Mouse (Mus musculus) midbrain, embryonic 11.5 days (tissue): ENCODE results near the gene Gp1ba. TPM values are rescaled to one million over a fixed set of nuclear protein-coding genes. Genes with fewer than 3 reads are reported as not detected.

ENCODE experiments used
- ATAC-seq: fragments of 200-750 bp; cut with Nextera tagmentation; 2 replicates; pipeline ENCODE4 v1.8.0; 2017; ENCODE audit warnings: moderate TSS enrichment, moderate library complexity; ENCODE audit not compliant: low FRiP score
- DNase-seq: peaks from one replicate; pipeline ENCODE4 v3.0.0; 2015; ENCODE audit warnings: low spot score; ENCODE audit errors: missing footprints
- H3K27ac ChIP-seq: fragments of 300-500 bp; sonication (generic); 2 replicates; pipeline ENCODE4 v1.5.1; 2014; ENCODE audit warnings: low read depth, low read length
- H3K27me3 ChIP-seq: fragments of 300-500 bp; sonication (generic); 2 replicates; pipeline ENCODE4 v1.6.1; 2014; ENCODE audit warnings: mild to moderate bottlenecking, low read length, moderate library complexity, mixed read lengths; ENCODE audit not compliant: control insufficient read depth, insufficient read depth
- H3K36me3 ChIP-seq: fragments of 300-500 bp; sonication (generic); 2 replicates; pipeline ENCODE4 v1.6.1; 2014; ENCODE audit warnings: mild to moderate bottlenecking, low read length, moderate library complexity, mixed read lengths; ENCODE audit not compliant: control insufficient read depth, insufficient read depth
- H3K4me1 ChIP-seq: fragments of 300-500 bp; sonication (generic); 2 replicates; pipeline ENCODE4 v1.6.1; 2014; ENCODE audit warnings: low read length; ENCODE audit not compliant: control insufficient read depth, insufficient read depth
- H3K4me2 ChIP-seq: fragments of 300-500 bp; sonication (generic); 2 replicates; pipeline ENCODE4 v1.6.1; 2014; ENCODE audit warnings: mild to moderate bottlenecking, moderate library complexity
- H3K4me3 ChIP-seq: fragments of 300-500 bp; sonication (generic); 2 replicates; pipeline ENCODE4 v1.5.1; 2014; ENCODE audit warnings: low read depth, low read length
- H3K9ac ChIP-seq: fragments of 300-500 bp; sonication (generic); 2 replicates; pipeline ENCODE4 v1.6.1; 2014; ENCODE audit warnings: low read length
- H3K9me3 ChIP-seq: fragments of 300-500 bp; sonication (generic); 2 replicates; pipeline ENCODE4 v1.6.1; 2016; ENCODE audit warnings: low read length; ENCODE audit not compliant: control insufficient read depth
- WGBS: fragments of 180-500 bp; shearing (Covaris S2); extraction: QIAGEN DNeasy Blood & Tissue Kit; methylation state at CpG from one replicate; pipeline ENCODE4 v1.1.7; 2014; 5-methylcytosine and 5-hydroxymethylcytosine counted together
- polyA plus RNA-seq: library from polyadenylated mRNA; unstranded; fragments of >200 nt; fragmentation: Nextera tagmentation; extraction: Ambion mirVana; gene quantifications from 2 replicates; pipeline ENCODE4 v1.2.1, GENCODE M21; 2014

Gp1ba gene
- polyA plus RNA-seq, 1 experiment from 2014 or later: 0.81 TPM

DNA sequence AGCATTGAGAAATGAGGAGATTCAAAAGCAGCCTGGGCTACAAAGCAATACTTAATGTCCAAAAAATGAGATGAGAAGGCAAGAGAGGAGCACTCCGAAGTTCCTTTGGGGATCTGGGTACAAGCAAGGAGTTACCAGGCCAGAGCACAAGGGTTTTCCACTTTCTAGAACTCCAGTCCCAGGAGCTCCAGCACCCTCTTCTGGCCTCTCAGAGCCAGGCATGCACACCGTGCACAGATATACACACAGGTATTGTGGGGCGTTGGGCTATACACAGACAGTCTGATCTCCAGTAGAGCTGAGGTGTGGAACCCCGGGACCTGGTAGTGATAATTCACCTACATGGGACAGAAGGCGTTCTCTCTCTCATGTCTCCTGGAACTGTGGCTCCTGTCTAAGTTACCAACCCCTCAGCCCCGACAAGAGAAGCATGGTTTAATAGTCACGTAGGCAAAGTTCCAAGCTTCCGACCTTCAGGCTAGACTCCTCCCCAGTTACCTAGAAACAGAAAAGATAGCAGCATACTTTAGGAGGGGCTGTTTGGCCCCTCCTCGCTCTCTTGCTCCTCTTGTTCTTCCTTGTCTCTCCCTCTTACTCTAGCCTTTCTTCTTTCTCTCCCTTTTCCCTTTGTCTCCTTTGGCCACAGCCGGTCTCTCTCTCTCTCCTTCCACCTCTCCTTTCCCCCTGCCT, 15.7 kb upstream of the Gp1ba start:
- WGBS: 88% methylated on average over 10 of the region's 10 CpGs
- DNase-seq (no peak), ATAC-seq (no peak)
- no peaks in the 10 kb centered on the region for H3K36me3 ChIP-seq
- H3K4me1 ChIP-seq: no peaks in the 10 kb centered on the region
- no peaks in the 10 kb centered on the region for H3K27me3 ChIP-seq
- H3K27ac ChIP-seq: no peak overlapping the region
- H3K9ac ChIP-seq: no peak overlapping the region
- no peaks in the 10 kb centered on the region for H3K9me3 ChIP-seq
- H3K4me2 ChIP-seq: no peak overlapping the region
- H3K4me3 ChIP-seq: no peak overlapping the region

DNA sequence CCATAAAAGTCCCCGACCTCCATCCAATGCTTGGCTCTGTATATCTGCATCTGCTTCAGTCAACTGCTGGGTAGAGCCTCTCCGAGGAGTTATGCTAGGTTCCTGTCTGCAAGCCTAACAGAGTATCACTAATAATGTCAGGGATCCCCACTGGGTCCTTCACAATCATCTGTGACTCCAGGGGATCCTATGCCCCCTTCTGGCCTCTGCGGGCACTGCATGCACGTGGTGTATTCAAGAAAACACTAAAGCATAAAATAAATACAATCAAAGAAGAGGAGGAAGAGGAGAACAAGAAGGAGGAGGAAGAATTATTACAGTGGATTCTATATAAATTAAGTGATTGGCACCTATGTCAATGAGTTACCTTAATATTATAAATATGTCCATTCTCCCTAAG, 13.4 kb upstream of the Gp1ba start:
- 49% methylated on average over 4 of the region's 4 CpGs for WGBS

DNA sequence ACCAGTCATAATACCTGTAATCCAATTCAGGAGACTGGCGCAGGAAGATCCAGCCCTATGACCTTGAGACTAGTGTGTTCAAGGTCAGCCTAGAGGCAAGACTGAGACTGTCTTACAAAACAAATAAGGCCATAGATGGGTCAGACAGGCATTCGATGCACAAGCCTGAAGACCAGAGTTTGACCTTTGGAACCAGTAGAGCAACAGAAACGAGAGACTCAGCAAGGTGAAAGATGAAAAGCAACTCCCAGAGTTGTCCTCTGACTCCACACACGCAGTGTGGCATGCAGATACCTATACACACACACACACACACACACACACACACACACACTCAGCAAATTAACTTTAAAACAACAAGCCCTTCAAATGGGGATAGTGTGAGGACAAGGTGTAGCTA, 12.0 kb upstream of the Gp1ba start:
- H3K36me3 ChIP-seq: no peaks in the 10 kb centered on the region
- no peak overlapping the region for H3K4me3 ChIP-seq
- WGBS: 81% methylated on average over 4 of the region's 4 CpGs
- ATAC-seq (no peak), DNase-seq (no peak)
- H3K4me1 ChIP-seq: no peaks in the 10 kb centered on the region
- no peak overlapping the region for H3K4me2 ChIP-seq
- H3K27ac ChIP-seq: no peak overlapping the region
- H3K9ac ChIP-seq: no peak overlapping the region
- no peaks in the 10 kb centered on the region for H3K9me3 ChIP-seq
- no peaks in the 10 kb centered on the region for H3K27me3 ChIP-seq

More for the DNA sequence above, 13.4 kb upstream of the Gp1ba start:
- DNase-seq (peak; percentile 94), ATAC-seq (no peak)
- no peaks in the 10 kb centered on the region for H3K4me1 ChIP-seq
- H3K9ac ChIP-seq: no peak overlapping the region
- H3K36me3 ChIP-seq: no peaks in the 10 kb centered on the region
- no peak overlapping the region for H3K4me3 ChIP-seq
- H3K9me3 ChIP-seq: no peaks in the 10 kb centered on the region
- no peaks in the 10 kb centered on the region for H3K27me3 ChIP-seq
- H3K4me2 ChIP-seq: no peak overlapping the region
- no peak overlapping the region for H3K27ac ChIP-seq

DNA sequence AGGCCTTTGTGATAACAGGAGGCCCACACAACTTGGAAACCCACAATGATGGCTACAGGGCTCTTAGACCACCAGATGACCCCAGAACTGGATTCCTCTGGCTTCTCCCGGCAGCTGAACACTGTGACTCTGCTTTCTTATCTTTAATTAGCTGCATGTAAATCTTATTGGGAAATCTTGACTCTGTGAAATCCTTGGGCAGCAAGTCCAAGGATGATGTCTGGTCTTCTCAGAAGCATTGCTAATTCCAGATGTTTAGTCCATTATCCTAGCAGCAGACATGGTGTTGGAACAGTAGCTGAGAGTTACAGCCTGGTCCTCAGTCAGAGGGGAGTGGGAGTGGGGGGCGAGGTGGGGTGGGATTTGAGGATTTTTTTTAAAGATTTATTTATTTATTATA, 10.5 kb upstream of the Gp1ba start:
- no peak overlapping the region for H3K27ac ChIP-seq
- ATAC-seq: no peak
- H3K4me2 ChIP-seq: no peak overlapping the region

DNA sequence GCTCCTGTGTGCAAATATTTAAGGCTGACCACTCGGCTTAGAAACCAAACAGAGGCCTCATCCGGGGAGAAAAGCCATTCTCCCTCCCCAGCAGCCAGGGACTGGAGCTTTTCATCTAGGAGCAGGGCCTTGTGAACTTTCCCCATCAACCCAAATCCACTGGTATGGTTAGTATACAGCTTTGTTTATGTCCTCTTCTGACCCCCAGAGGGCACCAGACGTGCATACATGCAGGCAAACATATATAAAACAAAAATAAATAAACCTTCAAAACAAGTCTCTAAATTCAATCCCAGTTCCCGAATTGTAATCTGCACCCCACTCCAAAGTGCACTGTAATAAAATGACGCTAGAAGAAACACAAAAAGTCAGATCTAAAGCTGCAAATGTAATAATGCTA, 9.4 kb upstream of the Gp1ba start:
- no peaks in the 10 kb centered on the region for H3K4me1 ChIP-seq
- no peaks in the 10 kb centered on the region for H3K36me3 ChIP-seq
- ATAC-seq (no peak), DNase-seq (no peak)
- H3K27me3 ChIP-seq: no peaks in the 10 kb centered on the region
- H3K27ac ChIP-seq: no peak overlapping the region
- no peak overlapping the region for H3K4me2 ChIP-seq
- no peak overlapping the region for H3K4me3 ChIP-seq
- WGBS: 58% methylated on average over 5 of the region's 5 CpGs
- no peak overlapping the region for H3K9ac ChIP-seq
- H3K9me3 ChIP-seq: no peaks in the 10 kb centered on the region

More for the DNA sequence above, 10.5 kb upstream of the Gp1ba start:
- Histone ChIP-seq H3K4me3 (no peak overlapping the region), H3K9ac (no peak overlapping the region), H3K4me1 (no peaks in the 10 kb centered on the region), H3K36me3 (no peaks in the 10 kb centered on the region), H3K27me3 (no peaks in the 10 kb centered on the region), H3K9me3 (no peaks in the 10 kb centered on the region)
- DNase-seq: no peak
- 84% methylated on average over 2 of the region's 2 CpGs for WGBS

DNA sequence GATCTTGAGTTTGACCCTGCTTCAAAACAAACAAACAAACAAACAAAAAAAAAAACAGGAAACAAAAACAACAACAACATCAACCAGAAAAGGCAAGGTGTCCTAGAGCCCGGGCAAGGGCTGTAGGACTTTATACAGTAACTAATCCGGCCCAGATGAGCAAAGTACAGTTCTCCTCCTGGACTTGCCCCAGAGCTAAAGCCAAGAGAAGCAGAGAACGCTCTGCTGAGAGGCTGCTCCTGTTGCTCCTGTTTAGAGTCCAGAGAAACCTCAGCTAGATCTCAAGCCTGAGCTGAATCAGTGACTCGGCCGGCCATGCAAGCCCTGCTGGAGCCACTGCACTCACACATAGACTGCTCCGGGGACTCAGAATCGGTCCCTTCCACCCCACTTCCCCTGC, 8.8 kb upstream of the Gp1ba start:
- DNase-seq: no peak
- H3K36me3 ChIP-seq: no peaks in the 10 kb centered on the region
- ATAC-seq: no peak
- no peak overlapping the region for H3K9ac ChIP-seq
- no peak overlapping the region for H3K27ac ChIP-seq
- 72% methylated on average over 7 of the region's 7 CpGs for WGBS
- H3K4me1 ChIP-seq: no peaks in the 10 kb centered on the region
- H3K9me3 ChIP-seq: no peaks in the 10 kb centered on the region
- no peak overlapping the region for H3K4me3 ChIP-seq
- H3K27me3 ChIP-seq: no peaks in the 10 kb centered on the region
- no peak overlapping the region for H3K4me2 ChIP-seq

DNA sequence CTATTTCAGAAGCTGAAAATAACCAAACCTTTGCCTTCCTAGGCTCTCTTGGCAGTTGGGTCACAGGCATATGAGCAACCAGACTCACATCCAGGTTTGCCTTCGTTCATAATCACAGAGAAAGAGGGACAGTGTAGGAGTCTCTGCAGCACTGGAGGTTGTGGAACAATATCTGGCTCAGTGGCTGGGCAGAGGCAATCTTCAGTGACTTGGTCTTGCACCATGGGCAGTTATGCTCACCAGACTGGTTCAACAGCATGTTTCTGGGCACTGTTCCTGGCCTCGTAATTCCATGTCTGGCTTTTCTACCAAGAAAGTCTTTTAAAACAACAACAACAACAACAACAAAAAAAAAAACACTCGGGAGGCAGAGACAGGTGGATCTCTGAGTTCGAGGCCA, 3.3 kb upstream of the Gp1ba start:
- H3K4me3 ChIP-seq: no peak overlapping the region
- no peaks in the 10 kb centered on the region for H3K36me3 ChIP-seq
- DNase-seq: no peak
- H3K27ac ChIP-seq: no peak overlapping the region
- H3K27me3 ChIP-seq: no peaks in the 10 kb centered on the region
- H3K4me1 ChIP-seq: no peaks in the 10 kb centered on the region
- WGBS: 86% methylated on average over 4 of the region's 4 CpGs
- no peak for ATAC-seq
- no peak overlapping the region for H3K4me2 ChIP-seq
- no peak overlapping the region for H3K9ac ChIP-seq
- no peaks in the 10 kb centered on the region for H3K9me3 ChIP-seq

DNA sequence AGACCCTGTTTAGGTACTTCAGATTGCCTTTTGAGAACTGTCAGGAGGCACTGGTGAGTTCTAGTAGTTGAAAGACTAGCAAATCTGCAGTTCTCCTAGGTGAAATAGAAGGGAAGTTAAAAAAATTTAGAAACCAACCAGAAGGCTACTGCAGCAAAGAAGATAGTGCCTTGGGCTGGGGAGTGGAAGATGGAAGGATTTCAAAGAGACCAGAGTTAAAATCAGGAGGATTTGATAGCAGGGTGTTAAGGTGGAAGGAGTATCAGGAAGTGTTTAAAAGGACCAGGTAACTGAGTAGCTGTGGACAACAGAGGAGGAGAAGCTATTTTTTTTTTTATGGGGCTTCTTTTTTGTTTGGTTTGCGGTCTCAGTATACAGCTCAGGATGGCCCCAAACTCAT, 1.2 kb upstream of the Gp1ba start:
- no peak overlapping the region for H3K4me3 ChIP-seq
- no peak overlapping the region for H3K9ac ChIP-seq
- WGBS: 94% methylated on average over 1 of the region's 1 CpGs
- no peaks in the 10 kb centered on the region for H3K36me3 ChIP-seq
- no peaks in the 10 kb centered on the region for H3K9me3 ChIP-seq
- H3K27me3 ChIP-seq: no peaks in the 10 kb centered on the region
- no peak overlapping the region for H3K4me2 ChIP-seq
- no peak overlapping the region for H3K27ac ChIP-seq
- no peak for DNase-seq
- H3K4me1 ChIP-seq: no peaks in the 10 kb centered on the region
- ATAC-seq: no peak

DNA sequence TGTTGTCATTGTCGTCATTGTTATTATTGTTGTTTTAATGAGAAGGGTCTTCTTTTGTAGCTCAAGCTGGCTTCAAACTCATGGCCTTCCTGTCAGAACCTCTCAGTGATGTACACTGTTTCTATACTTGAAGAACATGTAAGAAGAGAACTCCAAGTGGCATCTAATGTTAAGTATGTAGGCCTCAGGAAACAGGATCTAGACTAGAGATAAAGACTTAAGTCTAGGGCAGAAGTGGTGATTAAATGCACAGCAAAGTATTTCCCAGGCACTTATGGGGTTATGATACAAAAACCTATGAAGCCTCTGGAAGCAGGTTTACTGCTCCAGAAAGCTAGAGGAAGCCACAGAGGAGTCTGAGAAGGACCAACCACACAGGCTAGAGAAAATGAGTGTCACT, 629 bp upstream of the Gp1ba start:
- no peak overlapping the region for H3K9ac ChIP-seq
- no peaks in the 10 kb centered on the region for H3K9me3 ChIP-seq
- no peak overlapping the region for H3K4me3 ChIP-seq
- 86% methylated on average over 1 of the region's 1 CpGs for WGBS
- H3K27ac ChIP-seq: no peak overlapping the region
- H3K36me3 ChIP-seq: no peaks in the 10 kb centered on the region
- H3K4me2 ChIP-seq: no peak overlapping the region
- H3K4me1 ChIP-seq: no peaks in the 10 kb centered on the region
- no peaks in the 10 kb centered on the region for H3K27me3 ChIP-seq
- no peak for ATAC-seq
- no peak for DNase-seq
